Mouse (Mus musculus) small intestine, adult 2 months (tissue): ENCODE data around the gene Znrf2. TPM values are rescaled to one million over a fixed set of nuclear protein-coding genes. Genes with fewer than 3 reads are reported as not detected.

Experiments
- H3K27ac ChIP-seq: fragments of 200-500 bp; 2 replicates; pipeline ENCODE4 v1.5.1; 2012; ENCODE audit warnings: low read depth, low read length, control low read depth, inconsistent platforms; ENCODE audit not compliant: insufficient read depth
- H3K27me3 ChIP-seq: fragments of 200-500 bp; 2 replicates; pipeline ENCODE4 v1.6.1; 2012; ENCODE audit warnings: mild to moderate bottlenecking, moderate library complexity, low read length, inconsistent platforms; ENCODE audit not compliant: control insufficient read depth, insufficient read depth
- H3K36me3 ChIP-seq: fragments of 200-500 bp; 2 replicates; pipeline ENCODE4 v1.6.1; 2012; ENCODE audit warnings: mild to moderate bottlenecking, low read length, control low read depth, inconsistent platforms; ENCODE audit not compliant: control insufficient read depth, insufficient read depth
- H3K4me1 ChIP-seq: fragments of 200-500 bp; 2 replicates; pipeline ENCODE4 v1.6.1; 2012; ENCODE audit warnings: low read length, inconsistent platforms, mixed read lengths; ENCODE audit not compliant: control insufficient read depth, insufficient read depth, insufficient read length
- H3K4me3 ChIP-seq: fragments of 200-500 bp; 2 replicates; pipeline ENCODE4 v1.5.1; 2012; ENCODE audit warnings: low read depth, mild to moderate bottlenecking, control low read depth, inconsistent platforms, low read length, moderate library complexity
- CTCF ChIP-seq: fragments of 200-500 bp; IDR thresholded peaks from 2 replicates; pipeline ENCODE4 v1.5.1; 2012; ENCODE audit warnings: low read depth, mild to moderate bottlenecking, control low read depth, inconsistent platforms, low read length, moderate library complexity, mixed read lengths; ENCODE audit not compliant: insufficient replicate concordance, insufficient read length; ENCODE audit errors: extremely low read depth
- POLR2A ChIP-seq: fragments of 200-500 bp; IDR thresholded peaks from 2 replicates; pipeline ENCODE4 v1.6.1; 2012; ENCODE audit warnings: low read depth, mild to moderate bottlenecking, control low read depth, inconsistent platforms, low read length, moderate library complexity
- WGBS: fragments of 180-500 bp; shearing (Covaris S2); methylation state at CpG from one replicate; pipeline ENCODE4 v1.1.7; 2018; 5-methylcytosine and 5-hydroxymethylcytosine counted together
- polyA plus RNA-seq: library from polyadenylated mRNA; depleted of rRNA; stranded (reverse); fragments of >200 nt; gene quantifications from 2 replicates; pipeline ENCODE4 v1.2.3, GENCODE M21; 2012

The Znrf2 gene
- polyA plus RNA-seq, 1 experiment = 7.0 TPM

DNA sequence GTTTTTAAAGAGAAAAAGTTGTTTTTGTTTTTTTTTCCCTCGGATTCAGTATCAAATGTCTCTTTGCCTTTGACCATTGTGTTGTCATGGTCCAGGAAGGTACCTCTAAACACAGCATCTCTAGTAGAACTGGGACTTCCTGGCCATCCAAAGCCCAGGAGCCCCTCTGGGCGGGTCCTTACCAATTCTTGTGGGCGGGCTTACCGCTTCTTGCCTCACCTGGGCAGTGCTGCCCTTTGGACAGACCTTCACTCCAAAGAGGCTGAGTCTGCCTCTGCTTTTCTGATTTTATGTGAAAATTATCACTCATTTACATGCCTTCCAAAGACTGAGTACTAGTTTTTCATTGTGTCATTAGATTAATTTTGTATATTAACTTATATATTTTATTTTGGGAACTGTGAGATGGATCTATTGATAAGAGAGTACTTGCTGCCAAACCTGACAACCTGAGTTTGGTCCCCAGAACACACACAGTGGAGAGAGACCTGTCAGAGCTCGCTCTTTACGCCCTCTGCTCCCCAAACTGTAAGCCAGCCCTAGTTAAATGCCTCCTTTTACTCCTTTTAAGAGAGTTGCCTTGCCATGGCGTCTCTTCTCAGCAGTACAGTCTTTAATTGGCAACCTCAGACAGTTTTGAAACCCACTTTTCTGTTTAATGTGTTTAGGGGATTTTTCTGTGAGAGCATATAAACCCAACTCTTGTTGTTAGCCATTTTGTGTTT, 13.5 kb downstream of the Znrf2 start:
- no peak for TF ChIP-seq POLR2A
- no peak for TF ChIP-seq CTCF
- no peak overlapping the region for H3K4me3 ChIP-seq
- no peak overlapping the region for H3K27ac ChIP-seq
- H3K4me1 ChIP-seq = no peaks in the 10 kb centered on the region; the same call in 1 of the 2 replicates
- 80% methylated on average over 7 of the region's 7 CpGs for WGBS
- H3K27me3 ChIP-seq = no peaks in the 10 kb centered on the region
- no peaks in the 10 kb centered on the region for H3K36me3 ChIP-seq

DNA sequence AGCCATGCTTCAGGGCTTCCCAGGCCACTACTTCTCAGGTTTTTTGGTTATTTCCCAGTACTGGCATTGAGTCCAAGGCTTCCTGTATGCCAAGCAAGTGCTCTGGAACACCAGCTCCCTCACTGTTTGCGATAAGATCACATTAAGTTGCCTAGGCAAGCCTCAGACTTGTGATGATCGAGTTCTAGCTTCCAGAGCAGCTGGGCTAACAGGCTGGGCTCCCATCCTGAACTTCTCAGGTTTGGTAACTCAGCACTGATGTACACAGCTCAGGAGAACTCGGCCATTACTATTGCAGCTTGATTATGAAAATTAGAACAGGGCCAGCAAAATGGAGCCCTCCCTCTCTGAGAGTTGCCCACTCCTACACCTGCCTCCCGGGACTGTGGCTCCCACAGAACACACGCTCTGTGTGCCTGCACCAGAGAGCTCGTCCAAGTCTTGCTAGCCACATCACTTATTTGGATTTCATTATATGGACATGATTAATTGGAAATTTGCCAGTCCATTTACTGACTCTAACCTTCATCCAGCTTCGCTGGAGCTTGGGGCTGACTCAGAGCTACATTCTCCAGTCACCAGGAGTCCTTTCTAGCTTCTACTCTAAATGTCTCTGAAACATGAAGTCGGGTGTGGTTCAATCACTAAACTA, 14.5 kb downstream of the Znrf2 start:
- H3K27ac ChIP-seq = no peak overlapping the region
- WGBS = 45% methylated on average over 8 of the region's 8 CpGs
- H3K36me3 ChIP-seq = peaks cover 3% of the 10 kb centered on the region
- H3K4me3 ChIP-seq = no peak overlapping the region
- TF ChIP-seq CTCF = no peak
- no peak for TF ChIP-seq POLR2A
- no peaks in the 10 kb centered on the region for H3K27me3 ChIP-seq
- H3K4me1 ChIP-seq = no peaks in the 10 kb centered on the region; the same call in 1 of the 2 replicates

DNA sequence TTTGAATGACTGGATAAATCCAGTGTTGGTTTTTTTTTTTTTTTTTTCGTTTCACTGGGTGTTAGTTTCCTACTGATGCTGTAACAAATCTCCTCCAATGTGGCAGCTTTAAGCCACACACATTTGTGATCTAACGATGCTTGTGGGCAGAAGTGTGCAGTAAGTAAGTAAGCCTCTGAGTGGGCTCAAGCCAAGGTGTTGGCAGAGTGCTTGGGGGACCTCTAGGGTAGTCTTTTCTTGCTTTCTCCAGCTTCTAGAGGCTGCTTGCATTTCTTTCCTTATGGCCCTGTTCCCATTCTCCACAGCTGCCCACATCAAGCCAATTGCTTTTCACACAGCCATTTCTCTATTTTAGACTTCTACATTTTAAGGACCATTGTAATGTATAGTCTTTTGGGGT, 16.7 kb downstream of the Znrf2 start:
- no peak overlapping the region for H3K4me3 ChIP-seq
- 72% methylated on average over 2 of the region's 2 CpGs for WGBS

DNA sequence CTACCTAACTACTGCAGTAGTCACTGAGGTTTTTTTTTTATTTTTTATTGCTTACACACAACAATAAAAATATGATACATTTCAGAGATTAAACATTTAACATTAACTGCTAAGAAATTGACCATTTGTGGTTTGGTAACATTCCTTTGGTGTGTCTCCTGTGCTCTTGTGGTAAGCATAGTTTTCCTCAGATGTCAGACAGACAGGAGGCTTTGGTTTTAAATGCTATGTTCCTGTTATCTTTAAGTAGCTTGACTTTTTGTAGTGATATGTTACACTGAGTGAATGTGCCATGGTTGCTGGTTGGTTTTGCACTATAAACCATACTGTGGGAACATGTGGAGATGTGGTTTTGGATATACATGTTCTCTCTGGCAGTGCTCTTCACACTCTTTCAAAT, 19.9 kb downstream of the Znrf2 start:
- H3K36me3 ChIP-seq = peaks cover 5% of the 10 kb centered on the region
- no peaks in the 10 kb centered on the region for H3K27me3 ChIP-seq
- H3K4me1 ChIP-seq = no peaks in the 10 kb centered on the region
- no peak overlapping the region for H3K4me3 ChIP-seq
- no peak overlapping the region for H3K27ac ChIP-seq
- TF ChIP-seq CTCF = no peak
- no peak for TF ChIP-seq POLR2A

More for the DNA sequence above, 16.7 kb downstream of the Znrf2 start:
- Histone ChIP-seq H3K4me1 (no peaks in the 10 kb centered on the region; the same call in 1 of the 2 replicates), H3K27ac (no peak overlapping the region), H3K36me3 (peaks cover 3% of the 10 kb centered on the region), H3K27me3 (no peaks in the 10 kb centered on the region)
- TF ChIP-seq POLR2A = no peak

DNA sequence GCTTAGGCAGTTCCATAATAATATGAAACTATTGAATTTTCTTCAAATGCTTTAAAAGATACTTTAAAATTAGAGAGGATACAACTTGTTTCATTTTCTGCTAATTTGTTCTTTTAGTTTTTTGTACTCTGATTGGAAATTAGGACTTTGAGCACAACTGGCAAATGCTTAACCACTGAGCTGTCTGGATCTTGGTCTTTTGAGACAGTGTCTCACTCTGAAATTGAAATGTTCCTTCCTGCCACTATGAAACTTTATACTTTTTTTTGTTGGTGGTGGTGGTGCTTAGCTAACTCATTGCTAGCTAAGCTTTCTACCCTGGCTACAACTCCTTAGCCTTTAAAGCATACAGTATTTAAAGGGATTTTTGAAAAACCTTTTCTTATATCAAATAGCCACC, 24.7 kb downstream of the Znrf2 start:
- TF ChIP-seq POLR2A (no peak), CTCF (no peak)
- Histone ChIP-seq H3K4me1 (no peaks in the 10 kb centered on the region), H3K27me3 (no peaks in the 10 kb centered on the region), H3K36me3 (peaks cover 2% of the 10 kb centered on the region), H3K27ac (no peak overlapping the region), H3K4me3 (no peak overlapping the region)

DNA sequence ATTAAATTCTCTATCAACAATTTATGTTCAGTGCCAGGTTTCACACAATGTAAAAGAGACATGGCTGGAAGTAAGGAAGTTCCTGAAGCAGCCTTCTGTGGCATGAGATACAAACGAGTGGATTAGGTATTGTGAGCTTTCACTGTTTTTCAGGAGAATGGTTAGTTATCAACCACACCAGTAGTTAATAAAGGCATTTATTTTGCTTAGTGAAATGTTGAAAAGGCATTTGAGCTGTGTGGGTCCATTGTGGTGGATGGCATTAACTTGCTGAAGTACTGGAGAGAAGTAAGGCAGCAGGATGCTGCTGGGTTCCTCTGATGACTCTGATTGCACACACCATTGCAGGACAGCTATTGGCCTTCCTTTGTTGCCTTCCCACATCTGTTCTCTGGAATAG, 25.3 kb downstream of the Znrf2 start:
- Histone ChIP-seq H3K36me3 (peaks cover 2% of the 10 kb centered on the region), H3K27me3 (no peaks in the 10 kb centered on the region), H3K4me1 (no peaks in the 10 kb centered on the region), H3K27ac (no peak overlapping the region), H3K4me3 (no peak overlapping the region)
- WGBS = 51% methylated on average over 1 of the region's 1 CpGs
- TF ChIP-seq POLR2A (no peak), CTCF (no peak)

DNA sequence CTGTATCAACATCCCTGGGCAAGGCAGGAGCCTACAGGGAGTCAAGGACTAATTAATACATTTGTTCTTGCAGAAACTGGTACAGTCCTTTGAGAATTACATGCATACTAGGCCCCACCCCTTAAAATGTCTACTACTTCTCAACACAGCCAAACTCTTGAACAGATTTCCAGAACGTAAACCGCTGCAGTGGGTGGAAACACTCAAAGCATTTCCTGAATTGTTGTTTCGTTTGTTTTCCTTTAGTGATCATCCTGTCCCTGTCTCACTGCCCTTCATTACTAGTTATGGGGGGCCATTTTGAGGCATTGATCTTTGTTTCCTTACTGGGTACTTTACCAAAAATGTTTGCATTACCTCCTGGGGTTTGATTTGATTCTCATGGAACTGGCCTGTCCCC, 31.8 kb downstream of the Znrf2 start:
- 76% methylated on average over 3 of the region's 3 CpGs for WGBS
- TF ChIP-seq POLR2A = no peak
- no peak for TF ChIP-seq CTCF
- no peak overlapping the region for H3K27ac ChIP-seq

More for the DNA sequence above, 31.8 kb downstream of the Znrf2 start:
- no peaks in the 10 kb centered on the region for H3K36me3 ChIP-seq
- no peaks in the 10 kb centered on the region for H3K27me3 ChIP-seq
- no peak overlapping the region for H3K4me3 ChIP-seq
- H3K4me1 ChIP-seq = peaks cover 17% of the 10 kb centered on the region; the same call in 1 of the 2 replicates
